Mouse (Mus musculus) embryonic facial prominence, embryonic 11.5 days (tissue): ENCODE measurements at regions not wholly inside any gene's neighbourhood (a gene's known extent, or its start where the extent isn't known, plus 50 kb on each side); places are given as distances from the start of the nearest gene placed in this dataset.

Experiments used
- ATAC-seq: fragments of 200-750 bp; cut with Nextera tagmentation; replicated peaks from 2 replicates; pipeline ENCODE4 v1.8.0; 2017; ENCODE audit warnings: low read depth; ENCODE audit not compliant: insufficient number of reproducible peaks, low FRiP score, low TSS enrichment
- DNase-seq: peaks from one replicate; pipeline ENCODE4 v3.0.0-alpha.2; 2015; ENCODE audit warnings: low spot score
- H3K27ac ChIP-seq: fragments of 300-500 bp; sonication (generic); replicated peaks from 2 replicates; pipeline ENCODE4 v1.5.1; 2014; ENCODE audit warnings: mild to moderate bottlenecking, low read depth, low read length, control low read depth
- H3K27me3 ChIP-seq: fragments of 300-500 bp; sonication (generic); 2 replicates; pipeline ENCODE4 v1.6.1; 2014; ENCODE audit warnings: mild to moderate bottlenecking, low read length, moderate library complexity, mixed read lengths; ENCODE audit not compliant: control insufficient read depth, insufficient read depth
- H3K36me3 ChIP-seq: fragments of 300-500 bp; sonication (generic); replicated peaks from 2 replicates; pipeline ENCODE4 v1.6.1; 2014; ENCODE audit warnings: low read depth, mild to moderate bottlenecking, low read length, moderate library complexity, mixed read lengths; ENCODE audit not compliant: control insufficient read depth, insufficient read depth
- H3K4me1 ChIP-seq: fragments of 300-500 bp; sonication (generic); 2 replicates; pipeline ENCODE4 v1.6.1; 2014; ENCODE audit warnings: low read length, mixed read lengths; ENCODE audit not compliant: control insufficient read depth, insufficient read depth
- H3K4me2 ChIP-seq: fragments of 300-500 bp; sonication (generic); 2 replicates; pipeline ENCODE4 v1.6.1; 2014; ENCODE audit warnings: low read depth, mild to moderate bottlenecking, control low read depth, low read length, moderate library complexity
- H3K4me3 ChIP-seq: fragments of 300-500 bp; sonication (generic); 2 replicates; pipeline ENCODE4 v1.5.1; 2014; ENCODE audit warnings: low read depth, low read length, control low read depth
- H3K9ac ChIP-seq: fragments of 300-500 bp; sonication (generic); replicated peaks from 2 replicates; pipeline ENCODE4 v1.6.1; 2014; ENCODE audit warnings: mild to moderate bottlenecking, control low read depth, low read length
- H3K9me3 ChIP-seq: fragments of 300-500 bp; sonication (generic); replicated peaks from 2 replicates; pipeline ENCODE4 v1.6.1; 2016; ENCODE audit warnings: mild to moderate bottlenecking, low read length, inconsistent platforms, mixed read lengths; ENCODE audit not compliant: control insufficient read depth
- WGBS: fragments of 180-500 bp; shearing (Covaris S2); extraction: QIAGEN DNeasy Blood & Tissue Kit; methylation state at CpG from one replicate; pipeline ENCODE4 v1.1.7; 2014; 5-methylcytosine and 5-hydroxymethylcytosine counted together

GRCm38 (mm10) chr13:80611937-80612336, 271.2 kb upstream of the Arrdc3 start:
- Histone ChIP-seq H3K27me3 (no peaks in the 10 kb centered on the region), H3K9me3 (no peaks in the 10 kb centered on the region), H3K4me3 (no peak overlapping the region), H3K4me1 (no peaks in the 10 kb centered on the region), H3K9ac (no peak overlapping the region), H3K36me3 (no peaks in the 10 kb centered on the region), H3K27ac (no peak overlapping the region), H3K4me2 (no peak overlapping the region)
- 86% methylated on average over 11 of the region's 11 CpGs for WGBS
- ATAC-seq (no peak), DNase-seq (no peak)

- 84% methylated on average over 9 of the region's 9 CpGs for WGBS
- Histone ChIP-seq H3K9ac (no peak overlapping the region), H3K36me3 (no peaks in the 10 kb centered on the region), H3K4me3 (no peak overlapping the region), H3K4me2 (no peak overlapping the region), H3K27ac (no peak overlapping the region), H3K27me3 (no peaks in the 10 kb centered on the region), H3K4me1 (no peaks in the 10 kb centered on the region), H3K9me3 (no peaks in the 10 kb centered on the region)
- DNase-seq (no peak), ATAC-seq (no peak)
These were observed 269.9 kb upstream of the Arrdc3 start for GRCm38 (mm10) chr13:80613167-80613883.

GRCm38 (mm10) chr13:80613884-80614247, 269.3 kb upstream of the Arrdc3 start:
- H3K27me3 ChIP-seq: no peaks in the 10 kb centered on the region
- H3K4me3 ChIP-seq: no peak overlapping the region
- H3K9me3 ChIP-seq: no peaks in the 10 kb centered on the region
- ATAC-seq: no peak
- no peaks in the 10 kb centered on the region for H3K4me1 ChIP-seq
- no peak overlapping the region for H3K9ac ChIP-seq
- WGBS: 61% methylated on average over 1 of the region's 1 CpGs
- DNase-seq: peak; percentile 55
- H3K4me2 ChIP-seq: no peak overlapping the region
- H3K27ac ChIP-seq: no peak overlapping the region
- no peaks in the 10 kb centered on the region for H3K36me3 ChIP-seq

DNA sequence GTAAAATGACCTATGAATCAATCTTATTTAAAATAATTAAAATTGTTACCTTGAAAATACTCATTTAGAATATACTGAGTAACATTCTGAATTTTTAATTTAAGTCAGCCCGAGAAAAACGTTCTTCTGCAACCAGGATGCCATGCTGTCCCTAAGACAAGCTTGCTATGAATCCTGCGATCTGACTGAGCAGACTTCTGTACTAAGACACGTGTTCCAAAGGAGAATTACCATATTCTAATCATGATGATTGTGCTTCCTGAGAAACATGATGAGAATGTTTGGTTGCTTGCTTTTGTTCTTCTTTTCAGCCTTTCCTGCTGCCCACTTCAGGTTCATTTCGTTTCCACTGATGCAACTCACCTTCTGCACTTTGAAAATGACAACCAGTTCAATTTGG, 268.2 kb upstream of the Arrdc3 start:
- H3K36me3 ChIP-seq: no peaks in the 10 kb centered on the region
- no peaks in the 10 kb centered on the region for H3K27me3 ChIP-seq
- H3K9me3 ChIP-seq: no peaks in the 10 kb centered on the region
- ATAC-seq (no peak), DNase-seq (no peak)
- H3K27ac ChIP-seq: no peak overlapping the region
- 72% methylated on average over 5 of the region's 5 CpGs for WGBS
- no peak overlapping the region for H3K4me3 ChIP-seq
- H3K4me1 ChIP-seq: no peaks in the 10 kb centered on the region
- H3K9ac ChIP-seq: no peak overlapping the region
- H3K4me2 ChIP-seq: no peak overlapping the region

GRCm38 (mm10) chr13:80623005-80623404, 260.2 kb upstream of the Arrdc3 start:
- WGBS: 36% methylated on average over 2 of the region's 2 CpGs
- peak; percentile 70 for DNase-seq

DNA sequence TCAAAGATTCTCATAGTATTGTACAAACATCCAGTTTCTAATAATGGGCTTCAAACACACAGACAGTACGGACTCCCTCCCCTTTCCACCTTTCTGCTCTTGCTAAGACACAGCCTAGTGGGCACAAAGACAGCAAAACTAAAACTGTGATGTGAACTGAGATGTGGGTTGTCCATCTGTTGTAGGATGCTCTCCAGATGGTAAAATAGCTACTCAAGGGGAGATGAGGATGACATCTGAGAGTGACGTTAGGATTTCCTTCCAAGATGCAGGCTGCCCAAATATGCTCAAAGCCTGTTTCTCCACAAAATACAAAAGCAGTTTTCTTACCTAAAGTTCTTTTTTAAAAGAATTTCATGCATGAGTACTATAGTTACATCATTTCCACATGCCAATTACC, 241.8 kb upstream of the Arrdc3 start:
- Histone ChIP-seq H3K36me3 (no peaks in the 10 kb centered on the region), H3K9ac (no peak overlapping the region), H3K4me2 (no peak overlapping the region), H3K9me3 (no peaks in the 10 kb centered on the region), H3K27ac (no peak overlapping the region), H3K4me3 (no peak overlapping the region), H3K27me3 (no peaks in the 10 kb centered on the region), H3K4me1 (no peaks in the 10 kb centered on the region)
- ATAC-seq (no peak), DNase-seq (no peak)
- WGBS: 69% methylated on average over 2 of the region's 2 CpGs

More at GRCm38 (mm10) chr13:80623005-80623404, 260.2 kb upstream of the Arrdc3 start:
- no peak overlapping the region for H3K4me2 ChIP-seq
- no peaks in the 10 kb centered on the region for H3K9me3 ChIP-seq
- H3K27ac ChIP-seq: no peak overlapping the region
- H3K27me3 ChIP-seq: no peaks in the 10 kb centered on the region
- H3K4me3 ChIP-seq: no peak overlapping the region
- peak; percentile 65 for ATAC-seq
- no peak overlapping the region for H3K9ac ChIP-seq
- H3K4me1 ChIP-seq: no peaks in the 10 kb centered on the region
- no peaks in the 10 kb centered on the region for H3K36me3 ChIP-seq

GRCm38 (mm10) chr13:80647578-80647977, 235.6 kb upstream of the Arrdc3 start:
- Histone ChIP-seq H3K9me3 (no peaks in the 10 kb centered on the region), H3K4me1 (no peaks in the 10 kb centered on the region), H3K4me3 (no peak overlapping the region), H3K36me3 (no peaks in the 10 kb centered on the region), H3K27me3 (no peaks in the 10 kb centered on the region), H3K4me2 (no peak overlapping the region), H3K27ac (no peak overlapping the region), H3K9ac (no peak overlapping the region)
- WGBS: 44% methylated on average over 4 of the region's 4 CpGs
- no peak for DNase-seq
- ATAC-seq: no peak

- ATAC-seq: no peak
- H3K4me2 ChIP-seq: no peak overlapping the region
- no peaks in the 10 kb centered on the region for H3K36me3 ChIP-seq
- no peaks in the 10 kb centered on the region for H3K27me3 ChIP-seq
- no peak overlapping the region for H3K9ac ChIP-seq
- no peak overlapping the region for H3K4me3 ChIP-seq
- DNase-seq: no peak
- H3K9me3 ChIP-seq: no peaks in the 10 kb centered on the region
- no peak overlapping the region for H3K27ac ChIP-seq
- 81% methylated on average over 8 of the region's 8 CpGs for WGBS
- H3K4me1 ChIP-seq: no peaks in the 10 kb centered on the region
These were observed 230.1 kb upstream of the Arrdc3 start for GRCm38 (mm10) chr13:80652967-80653539.
